Mouse (Mus musculus) heart, postnatal 25 days (tissue): ENCODE measurements around the gene Adarb2. TPM values are rescaled to one million over a fixed set of nuclear protein-coding genes. Genes with fewer than 3 reads are reported as not detected.
"Not testable (repeated sequence)": the region's sequence is repeated elsewhere in the genome, so short reads cannot be mapped to it uniquely, and the experiment has no call there.

Source experiments
- DNase-seq: peaks from one replicate; pipeline ENCODE4 v3.0.0; 2022; ENCODE audit warnings: low spot score
- intact Hi-C: fragments of 180-260 bp; cut with DNase I; formaldehyde crosslinking; loops from one replicate; pipeline ENCODE4 v1.15.1; 2025
- total RNA-seq, 2 experiments: library from RNA; stranded (reverse); gene quantifications; 2 replicates each; pipeline ENCODE4 v1.2.3; 2021

Adarb2 gene
- total RNA-seq, 2 experiments from 2014 or later: not detected

GRCm38 (mm10) chr13:8567111-8568026 lies 364.7 kb downstream of the Adarb2 start:
- no peak for DNase-seq
- intact Hi-C loops: no loop called here

GRCm38 (mm10) chr13:8570269-8570668 lies 367.6 kb downstream of the Adarb2 start:
- intact Hi-C loops: no loop called here
- no peak for DNase-seq

- intact Hi-C loops: no loop called here
- no peak for DNase-seq
These were observed 371.2 kb downstream of the Adarb2 start for GRCm38 (mm10) chr13:8573908-8574307.

GRCm38 (mm10) chr13:8584257-8585005 lies 381.8 kb downstream of the Adarb2 start:
- intact Hi-C loops: no loop called here
- no peak for DNase-seq

- DNase-seq: no peak
- intact Hi-C loops: no loop called here
These were observed 384.8 kb downstream of the Adarb2 start for GRCm38 (mm10) chr13:8587447-8587846.

GRCm38 (mm10) chr13:8590460-8590859 lies 387.8 kb downstream of the Adarb2 start:
- intact Hi-C loops: no loop called here
- DNase-seq: no peak

GRCm38 (mm10) chr13:8596977-8597646 lies 394.4 kb downstream of the Adarb2 start:
- DNase-seq: no peak

GRCm38 (mm10) chr13:8597647-8598017 lies 395.0 kb downstream of the Adarb2 start:
- no peak for DNase-seq
- intact Hi-C loops: no loop called here

More at GRCm38 (mm10) chr13:8596977-8597646, 394.4 kb downstream of the Adarb2 start:
- intact Hi-C loops: no loop called here

- DNase-seq: no peak
- intact Hi-C loops: no loop called here
These were observed 403.0 kb downstream of the Adarb2 start for GRCm38 (mm10) chr13:8605645-8606044.

GRCm38 (mm10) chr13:8608040-8608439 lies 405.4 kb downstream of the Adarb2 start:
- DNase-seq: no peak
- intact Hi-C loops: no loop called here

GRCm38 (mm10) chr13:8608918-8609317 lies 406.3 kb downstream of the Adarb2 start:
- DNase-seq, intact Hi-C loops: not testable (repeated sequence)

GRCm38 (mm10) chr13:8610956-8611355 lies 408.3 kb downstream of the Adarb2 start:
- no peak for DNase-seq
- intact Hi-C loops: no loop called here

- intact Hi-C loops: no loop called here
- no peak for DNase-seq
These were observed 410.1 kb downstream of the Adarb2 start for GRCm38 (mm10) chr13:8612618-8613391.

GRCm38 (mm10) chr13:8616685-8617084 lies 414.0 kb downstream of the Adarb2 start:
- intact Hi-C loops: no loop called here

GRCm38 (mm10) chr13:8622263-8622662 lies 419.6 kb downstream of the Adarb2 start:
- no peak for DNase-seq
- intact Hi-C loops: no loop called here

More at GRCm38 (mm10) chr13:8616685-8617084, 414.0 kb downstream of the Adarb2 start:
- no peak for DNase-seq

- intact Hi-C loops: no loop called here
- DNase-seq: no peak
These were observed 426.9 kb downstream of the Adarb2 start for GRCm38 (mm10) chr13:8629565-8629964.

- intact Hi-C loops: no loop called here
- no peak for DNase-seq
These were observed 429.0 kb downstream of the Adarb2 start for GRCm38 (mm10) chr13:8631618-8632017.

- DNase-seq: no peak
These were observed 429.4 kb downstream of the Adarb2 start for GRCm38 (mm10) chr13:8632072-8632471.

More at GRCm38 (mm10) chr13:8632072-8632471, 429.4 kb downstream of the Adarb2 start:
- intact Hi-C loops: no loop called here
